Mouse (Mus musculus) monocyte, adult 59 days (primary cell): ENCODE measurements around the gene Ift57. TPM values are rescaled to one million over a fixed set of nuclear protein-coding genes. Genes with fewer than 3 reads are reported as not detected.

Experiments used
- total RNA-seq, 2 experiments: library from RNA; stranded (reverse); gene quantifications; one replicate each; pipeline ENCODE4 v1.2.4; 2023

Ift57 gene
- total RNA-seq = 10 to 100 TPM; 24.6 to 29.9 TPM

GRCm38 (mm10) chr16:49698620-49699525 is at the start of gene Ift57:
TSS of gene Ift57 (plus strand) at chr16:49699233.

DNA sequence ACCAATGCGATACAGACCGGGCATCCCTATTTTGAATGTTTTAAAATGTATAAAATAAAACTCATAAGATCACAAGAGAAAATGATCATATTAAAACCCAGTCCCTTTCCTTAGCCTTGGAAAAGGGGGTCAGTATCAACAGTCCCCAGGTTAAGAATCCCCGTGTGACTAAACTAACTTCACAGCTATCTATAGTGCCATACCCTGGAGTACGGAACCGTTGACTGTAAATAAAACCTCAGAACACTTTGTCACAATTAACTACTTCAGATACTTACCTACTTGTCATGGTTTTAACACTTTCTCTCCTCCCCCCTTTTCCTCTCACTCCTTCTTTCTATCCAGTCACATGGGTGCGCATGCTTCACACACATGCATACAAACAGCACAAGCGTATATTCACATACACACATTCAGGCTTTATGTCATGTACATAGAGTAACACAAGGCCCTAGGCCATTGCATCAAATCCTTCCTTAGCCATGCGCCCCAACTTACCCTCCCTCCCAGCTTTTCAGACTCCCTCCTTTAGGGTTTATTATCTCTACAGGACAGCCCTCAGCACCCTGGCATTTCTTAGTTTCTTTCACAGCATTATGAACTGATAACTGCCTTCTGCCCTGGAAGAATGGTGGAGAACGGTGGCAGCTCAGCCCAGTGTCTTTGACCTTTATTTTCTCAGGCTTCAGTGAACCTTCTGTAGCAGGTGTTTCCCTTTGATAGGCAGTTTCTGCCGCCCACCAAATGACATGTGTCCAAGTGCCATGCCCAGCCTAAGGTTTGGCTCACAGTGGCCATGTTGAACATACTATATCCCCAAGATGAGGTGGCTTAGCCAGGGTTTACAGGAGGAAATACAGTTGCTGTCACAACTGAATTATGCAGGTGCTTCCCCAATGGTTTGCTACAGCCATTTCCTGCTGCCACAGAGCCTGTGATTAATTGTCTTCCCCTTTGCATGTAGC is 100.8 kb downstream of the Ift57 start, which contains the start of gene Cd47:
Cd47 (plus strand) TSS at position 937 of the 965 bp plus-strand sequence.

Other genes with a start within 250 kb of the Ift57 start
- gene Cd47, start 101.3 kb downstream of the Ift57 start, total RNA-seq = 100 to 1,000 TPM; 376 to 395 TPM